Mouse (Mus musculus): Measurements from ENCODE around the gene Marco. TPM values are rescaled to one million over a fixed set of nuclear protein-coding genes. Genes with fewer than 3 reads are reported as not detected.

Marco gene
- polyA plus RNA-seq, 1 experiment from 2014 or later: not detected

- Histone ChIP-seq H3K4me2 (ENCODE audit: low read length) (no peak overlapping the region), H3K4me3 (ENCODE audit: low read depth, low read length) (no peak overlapping the region), H3K27ac (ENCODE audit: low read depth) (no peak overlapping the region), H3K36me3 (ENCODE audit: control insufficient read depth, insufficient read depth, low read length) (no peaks in the 10 kb centered on the region), H3K4me1 (replicated peaks; ENCODE audit: control insufficient read depth, insufficient read depth, low read length) (no peaks in the 10 kb centered on the region), H3K9me3 (ENCODE audit: control insufficient read depth, low read length) (no peaks in the 10 kb centered on the region), H3K9ac (ENCODE audit: low read length) (no peak overlapping the region), H3K27me3 (replicated peaks; ENCODE audit: control insufficient read depth, insufficient read depth, low read length) (no peaks in the 10 kb centered on the region)
- no peak for DNase-seq (ENCODE audit: low spot score)
- 78% methylated on average over 6 of the region's 6 CpGs for WGBS
- no peak for ATAC-seq (replicated peaks; ENCODE audit: low FRiP score, low TSS enrichment, low read depth)
Measured at GRCm38 (mm10) chr1:120459032-120459431, 45.8 kb downstream of the Marco start.

- Histone ChIP-seq H3K4me3 (ENCODE audit: low read depth, low read length) (no peak overlapping the region), H3K4me1 (replicated peaks; ENCODE audit: control insufficient read depth, insufficient read depth, low read length) (no peaks in the 10 kb centered on the region), H3K36me3 (ENCODE audit: control insufficient read depth, insufficient read depth, low read length) (no peaks in the 10 kb centered on the region), H3K4me2 (ENCODE audit: low read length) (no peak overlapping the region), H3K27ac (ENCODE audit: low read depth) (no peak overlapping the region), H3K27me3 (replicated peaks; ENCODE audit: control insufficient read depth, insufficient read depth, low read length) (no peaks in the 10 kb centered on the region), H3K9ac (ENCODE audit: low read length) (no peak overlapping the region), H3K9me3 (ENCODE audit: control insufficient read depth, low read length) (no peaks in the 10 kb centered on the region)
- DNase-seq (ENCODE audit: low spot score) (no peak), ATAC-seq (replicated peaks; ENCODE audit: low FRiP score, low TSS enrichment, low read depth) (no peak)
- 63% methylated on average over 5 of the region's 5 CpGs for WGBS
Measured at GRCm38 (mm10) chr1:120458524-120458923, 46.3 kb downstream of the Marco start.

- no peak overlapping the region for H3K4me3 ChIP-seq (ENCODE audit: low read depth, low read length)
- H3K9ac ChIP-seq (ENCODE audit: low read length): no peak overlapping the region
- no peak for DNase-seq (ENCODE audit: low spot score)
- H3K4me1 ChIP-seq (replicated peaks; ENCODE audit: control insufficient read depth, insufficient read depth, low read length): no peaks in the 10 kb centered on the region
- WGBS: 73% methylated on average over 9 of the region's 9 CpGs
- H3K36me3 ChIP-seq (ENCODE audit: control insufficient read depth, insufficient read depth, low read length): no peaks in the 10 kb centered on the region
- H3K27me3 ChIP-seq (replicated peaks; ENCODE audit: control insufficient read depth, insufficient read depth, low read length): no peaks in the 10 kb centered on the region
- no peak overlapping the region for H3K4me2 ChIP-seq (ENCODE audit: low read length)
- no peaks in the 10 kb centered on the region for H3K9me3 ChIP-seq (ENCODE audit: control insufficient read depth, low read length)
- no peak overlapping the region for H3K27ac ChIP-seq (ENCODE audit: low read depth)
- no peak for ATAC-seq (replicated peaks; ENCODE audit: low FRiP score, low TSS enrichment, low read depth)
Measured at GRCm38 (mm10) chr1:120451486-120452270, 53.1 kb downstream of the Marco start.

GRCm38 (mm10) chr1:120449662-120450061, 55.2 kb downstream of the Marco start:
- Histone ChIP-seq H3K4me3 (ENCODE audit: low read depth, low read length) (no peak overlapping the region), H3K4me2 (ENCODE audit: low read length) (no peak overlapping the region), H3K27me3 (replicated peaks; ENCODE audit: control insufficient read depth, insufficient read depth, low read length) (no peaks in the 10 kb centered on the region), H3K4me1 (replicated peaks; ENCODE audit: control insufficient read depth, insufficient read depth, low read length) (no peaks in the 10 kb centered on the region), H3K9me3 (ENCODE audit: control insufficient read depth, low read length) (no peaks in the 10 kb centered on the region), H3K36me3 (ENCODE audit: control insufficient read depth, insufficient read depth, low read length) (no peaks in the 10 kb centered on the region), H3K27ac (ENCODE audit: low read depth) (no peak overlapping the region), H3K9ac (ENCODE audit: low read length) (no peak overlapping the region)
- DNase-seq (ENCODE audit: low spot score): no peak
- WGBS: 79% methylated on average over 2 of the region's 2 CpGs
- no peak for ATAC-seq (replicated peaks; ENCODE audit: low FRiP score, low TSS enrichment, low read depth)

GRCm38 (mm10) chr1:120443228-120443639, 61.6 kb downstream of the Marco start:
- Histone ChIP-seq H3K27ac (ENCODE audit: low read depth) (no peak overlapping the region), H3K9ac (ENCODE audit: low read length) (no peak overlapping the region), H3K27me3 (replicated peaks; ENCODE audit: control insufficient read depth, insufficient read depth, low read length) (no peaks in the 10 kb centered on the region), H3K4me1 (replicated peaks; ENCODE audit: control insufficient read depth, insufficient read depth, low read length) (no peaks in the 10 kb centered on the region), H3K36me3 (ENCODE audit: control insufficient read depth, insufficient read depth, low read length) (no peaks in the 10 kb centered on the region), H3K4me3 (ENCODE audit: low read depth, low read length) (no peak overlapping the region), H3K4me2 (ENCODE audit: low read length) (no peak overlapping the region), H3K9me3 (ENCODE audit: control insufficient read depth, low read length) (no peaks in the 10 kb centered on the region)
- no peak for DNase-seq (ENCODE audit: low spot score)
- 66% methylated on average over 3 of the region's 3 CpGs for WGBS
- ATAC-seq (replicated peaks; ENCODE audit: low FRiP score, low TSS enrichment, low read depth): no peak

- no peak for DNase-seq (ENCODE audit: low spot score)
- Histone ChIP-seq H3K36me3 (ENCODE audit: control insufficient read depth, insufficient read depth, low read length) (no peaks in the 10 kb centered on the region), H3K4me2 (ENCODE audit: low read length) (no peak overlapping the region), H3K27ac (ENCODE audit: low read depth) (no peak overlapping the region), H3K4me3 (ENCODE audit: low read depth, low read length) (no peak overlapping the region), H3K4me1 (replicated peaks; ENCODE audit: control insufficient read depth, insufficient read depth, low read length) (no peaks in the 10 kb centered on the region), H3K9ac (ENCODE audit: low read length) (no peak overlapping the region), H3K9me3 (ENCODE audit: control insufficient read depth, low read length) (no peaks in the 10 kb centered on the region), H3K27me3 (replicated peaks; ENCODE audit: control insufficient read depth, insufficient read depth, low read length) (no peaks in the 10 kb centered on the region)
- 21% methylated on average over 2 of the region's 2 CpGs for WGBS
- no peak for ATAC-seq (replicated peaks; ENCODE audit: low FRiP score, low TSS enrichment, low read depth)
Measured at GRCm38 (mm10) chr1:120441587-120441986, 63.2 kb downstream of the Marco start.

- DNase-seq (ENCODE audit: low spot score): no peak
- Histone ChIP-seq H3K36me3 (ENCODE audit: control insufficient read depth, insufficient read depth, low read length) (no peaks in the 10 kb centered on the region), H3K9me3 (ENCODE audit: control insufficient read depth, low read length) (no peaks in the 10 kb centered on the region), H3K27ac (ENCODE audit: low read depth) (no peak overlapping the region), H3K4me3 (ENCODE audit: low read depth, low read length) (no peak overlapping the region), H3K4me1 (replicated peaks; ENCODE audit: control insufficient read depth, insufficient read depth, low read length) (no peaks in the 10 kb centered on the region), H3K27me3 (replicated peaks; ENCODE audit: control insufficient read depth, insufficient read depth, low read length) (no peaks in the 10 kb centered on the region), H3K4me2 (ENCODE audit: low read length) (no peak overlapping the region), H3K9ac (ENCODE audit: low read length) (no peak overlapping the region)
- ATAC-seq (replicated peaks; ENCODE audit: low FRiP score, low TSS enrichment, low read depth): no peak
- WGBS: 87% methylated on average over 5 of the region's 5 CpGs
Measured at GRCm38 (mm10) chr1:120435591-120435990, 69.2 kb downstream of the Marco start.

GRCm38 (mm10) chr1:120430171-120430570, 74.7 kb downstream of the Marco start:
- H3K4me1 ChIP-seq (replicated peaks; ENCODE audit: control insufficient read depth, insufficient read depth, low read length): no peaks in the 10 kb centered on the region

GRCm38 (mm10) chr1:120425587-120425986, 79.2 kb downstream of the Marco start:
- no peak for ATAC-seq (replicated peaks; ENCODE audit: low FRiP score, low TSS enrichment, low read depth)
- H3K4me3 ChIP-seq (ENCODE audit: low read depth, low read length): no peak overlapping the region
- no peaks in the 10 kb centered on the region for H3K27me3 ChIP-seq (replicated peaks; ENCODE audit: control insufficient read depth, insufficient read depth, low read length)
- H3K27ac ChIP-seq (ENCODE audit: low read depth): no peak overlapping the region
- no peaks in the 10 kb centered on the region for H3K4me1 ChIP-seq (replicated peaks; ENCODE audit: control insufficient read depth, insufficient read depth, low read length)
- DNase-seq (ENCODE audit: low spot score): no peak
- no peaks in the 10 kb centered on the region for H3K36me3 ChIP-seq (ENCODE audit: control insufficient read depth, insufficient read depth, low read length)
- H3K4me2 ChIP-seq (ENCODE audit: low read length): no peak overlapping the region
- WGBS: 55% methylated on average over 8 of the region's 8 CpGs
- no peaks in the 10 kb centered on the region for H3K9me3 ChIP-seq (ENCODE audit: control insufficient read depth, low read length)
- H3K9ac ChIP-seq (ENCODE audit: low read length): no peak overlapping the region

More at GRCm38 (mm10) chr1:120430171-120430570, 74.7 kb downstream of the Marco start:
- no peak overlapping the region for H3K27ac ChIP-seq (ENCODE audit: low read depth)
- H3K27me3 ChIP-seq (replicated peaks; ENCODE audit: control insufficient read depth, insufficient read depth, low read length): no peaks in the 10 kb centered on the region
- DNase-seq (ENCODE audit: low spot score): no peak
- no peak overlapping the region for H3K4me2 ChIP-seq (ENCODE audit: low read length)
- H3K9ac ChIP-seq (ENCODE audit: low read length): no peak overlapping the region
- no peaks in the 10 kb centered on the region for H3K9me3 ChIP-seq (ENCODE audit: control insufficient read depth, low read length)
- H3K36me3 ChIP-seq (ENCODE audit: control insufficient read depth, insufficient read depth, low read length): no peaks in the 10 kb centered on the region
- H3K4me3 ChIP-seq (ENCODE audit: low read depth, low read length): no peak overlapping the region
- ATAC-seq (replicated peaks; ENCODE audit: low FRiP score, low TSS enrichment, low read depth): no peak
- WGBS: 57% methylated on average over 5 of the region's 5 CpGs
